Mouse (Mus musculus) frontal cortex, postnatal 36 days (tissue): Measurements from ENCODE around the gene Neurog3.

Experiments used
- DNase-seq, 2 experiments: peaks; one replicate each; pipeline ENCODE4 v3.0.0; 2022; ENCODE audit warnings: low spot score in 2 of 2

Neurog3 gene

GRCm38 (mm10) chr10:62137150-62137549 is 4.3 kb downstream of the Neurog3 start:
- no peak for DNase-seq

GRCm38 (mm10) chr10:62138040-62138439 is 5.2 kb downstream of the Neurog3 start:
- DNase-seq = no peak

- DNase-seq = no peak
These were observed 10.9 kb downstream of the Neurog3 start, which contains the start of gene Fam241b for GRCm38 (mm10) chr10:62143820-62144219. Gene Fam241b, minus strand, starts transcription at chr10:62143920.

GRCm38 (mm10) chr10:62145957-62146356 is 13.1 kb downstream of the Neurog3 start:
- no peak for DNase-seq

GRCm38 (mm10) chr10:62147466-62148248 is 14.8 kb downstream of the Neurog3 start:
- DNase-seq = no peak

- no peak for DNase-seq
These were observed 17.0 kb downstream of the Neurog3 start for GRCm38 (mm10) chr10:62149929-62150328.

- DNase-seq = no peak
These were observed 29.5 kb downstream of the Neurog3 start for GRCm38 (mm10) chr10:62162410-62162809.

- DNase-seq = no peak
These were observed 40.1 kb downstream of the Neurog3 start for GRCm38 (mm10) chr10:62172841-62173553.

GRCm38 (mm10) chr10:62173941-62174448 is 41.1 kb downstream of the Neurog3 start:
- no peak for DNase-seq

- no peak for DNase-seq
These were observed 41.8 kb downstream of the Neurog3 start for GRCm38 (mm10) chr10:62174533-62175313.

GRCm38 (mm10) chr10:62179944-62180343 is 47.1 kb downstream of the Neurog3 start:
- DNase-seq = no peak

GRCm38 (mm10) chr10:62181701-62182100 is 48.8 kb downstream of the Neurog3 start:
- no peak for DNase-seq

GRCm38 (mm10) chr10:62182471-62183014 is 49.7 kb downstream of the Neurog3 start:
- no peak for DNase-seq

- DNase-seq = peak; percentile 97 to 99
These were observed 50.2 kb downstream of the Neurog3 start for GRCm38 (mm10) chr10:62183053-62183452.
